Mouse (Mus musculus) myocyte (in vitro differentiated cells): Measurements from ENCODE around the gene Iqschfp. TPM values are rescaled to one million over a fixed set of nuclear protein-coding genes. Genes with fewer than 3 reads are reported as not detected.

Experiments used
- H3K27me3 ChIP-seq: one replicate; pipeline ENCODE4 v1.6.1; 2011; ENCODE audit not compliant: control insufficient read depth, insufficient read depth, insufficient read length
- H3K36me3 ChIP-seq: one replicate; pipeline ENCODE4 v1.6.1; 2011; ENCODE audit not compliant: control insufficient read depth, insufficient read depth
- H3K4me2 ChIP-seq: one replicate; pipeline ENCODE4 v1.6.1; 2011; ENCODE audit warnings: low read depth, control low read depth
- H3K4me3 ChIP-seq: one replicate; pipeline ENCODE4 v1.5.1; 2011; ENCODE audit warnings: mild to moderate bottlenecking, control low read depth, moderate library complexity
- H3K79me2 ChIP-seq: one replicate; pipeline ENCODE4 v1.6.1; 2011; ENCODE audit not compliant: control insufficient read depth, insufficient read depth
- H3ac ChIP-seq: one replicate; pipeline ENCODE4 v1.6.1; 2011; ENCODE audit not compliant: control insufficient read depth, insufficient read length
- CEBPB ChIP-seq: IDR thresholded peaks from 2 replicates; pipeline ENCODE4 v1.6.1; 2011; ENCODE audit warnings: mild to moderate bottlenecking, moderate library complexity; ENCODE audit not compliant: poor library complexity, insufficient read depth, severe bottlenecking
- E2F4 ChIP-seq: IDR thresholded peaks from one replicate; pipeline ENCODE4 v1.6.1; 2011; ENCODE audit warnings: mild to moderate bottlenecking, control low read depth, moderate library complexity; ENCODE audit not compliant: insufficient read depth
- MAX ChIP-seq: IDR thresholded peaks from one replicate; pipeline ENCODE4 v1.6.1; 2011; ENCODE audit warnings: low read depth, mild to moderate bottlenecking, control low read depth
- MYOD1 ChIP-seq, 3 experiments: IDR thresholded peaks; one replicate each; pipeline ENCODE4 v1.6.1; 2011; ENCODE audit warnings: control low read depth in 2 of 3, low read depth in 2 of 3, mild to moderate bottlenecking in 2 of 3, moderate library complexity in 1 of 3; ENCODE audit not compliant: insufficient read length in 2 of 3, control insufficient read depth in 1 of 3
- MYOG ChIP-seq, 3 experiments: IDR thresholded peaks; one replicate each; pipeline ENCODE4 v1.6.1; 2011; ENCODE audit warnings: control low read depth in 2 of 3, low read depth in 2 of 3, mild to moderate bottlenecking in 2 of 3; ENCODE audit not compliant: insufficient read length in 2 of 3, control insufficient read depth in 1 of 3, insufficient read depth in 1 of 3
- POLR2A ChIP-seq: IDR thresholded peaks from one replicate; pipeline ENCODE4 v1.6.1; 2011; ENCODE audit warnings: low read depth, mild to moderate bottlenecking, control low read depth, moderate library complexity; ENCODE audit not compliant: insufficient read length
- POLR2AphosphoS2 ChIP-seq: IDR thresholded peaks from one replicate; pipeline ENCODE4 v1.6.1; 2011; ENCODE audit warnings: low read depth, control low read depth; ENCODE audit not compliant: insufficient read length
- REST ChIP-seq: IDR thresholded peaks from one replicate; pipeline ENCODE4 v1.6.1; 2011; ENCODE audit warnings: mild to moderate bottlenecking, control low read depth, moderate library complexity; ENCODE audit not compliant: insufficient read depth, insufficient read length
- SRF ChIP-seq: IDR thresholded peaks from one replicate; pipeline ENCODE4 v1.6.1; 2011; ENCODE audit warnings: low read depth; ENCODE audit not compliant: control insufficient read depth, insufficient read length
- TCF12 ChIP-seq: IDR thresholded peaks from one replicate; pipeline ENCODE4 v1.6.1; 2011; ENCODE audit warnings: mild to moderate bottlenecking, control low read depth; ENCODE audit not compliant: poor library complexity, insufficient read depth, severe bottlenecking
- TCF3 ChIP-seq: IDR thresholded peaks from one replicate; pipeline ENCODE4 v1.6.1; 2011; ENCODE audit warnings: low read depth, control low read depth; ENCODE audit not compliant: insufficient read length
- USF1 ChIP-seq: IDR thresholded peaks from one replicate; pipeline ENCODE4 v1.6.1; 2011; ENCODE audit warnings: low read depth, mild to moderate bottlenecking, control low read depth, moderate library complexity
- polyA plus RNA-seq: library from polyadenylated mRNA; unstranded; fragments of >200 nt; fragmentation: generic; extraction: Trizol; gene quantifications from one replicate; pipeline ENCODE4 v1.2.1, GENCODE M21; 2012; ENCODE audit warnings: missing spikeins

Iqschfp gene
- polyA plus RNA-seq, 1 experiment, result not detected

DNA sequence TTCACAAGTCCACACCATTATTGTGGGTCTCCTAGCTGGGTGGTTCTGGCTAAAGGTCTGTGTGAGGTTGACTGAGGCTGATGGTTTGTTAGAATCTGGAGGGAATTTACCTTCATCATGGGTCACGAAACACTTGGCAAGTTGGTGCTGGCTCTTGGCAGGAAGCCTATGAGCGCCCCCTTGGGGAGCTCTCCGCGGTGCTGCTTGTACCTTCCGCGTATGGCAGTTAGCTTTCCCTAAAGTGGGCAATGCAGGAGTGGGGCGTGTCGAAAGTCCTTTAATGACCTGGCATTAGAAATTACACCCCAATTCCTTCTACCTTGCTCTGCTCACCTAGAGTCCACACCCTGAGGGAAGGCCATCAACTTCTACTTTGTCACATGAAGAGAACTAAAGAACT, 295.4 kb downstream of the Iqschfp start:
- TF ChIP-seq TCF3 (no peak), POLR2AphosphoS2 (no peak), SRF (no peak), E2F4 (no peak), TCF12 (no peak), CEBPB (no peak), REST (no peak)
- H3K4me3 ChIP-seq, result no peak overlapping the region
- no peak overlapping the region for H3K4me2 ChIP-seq

DNA sequence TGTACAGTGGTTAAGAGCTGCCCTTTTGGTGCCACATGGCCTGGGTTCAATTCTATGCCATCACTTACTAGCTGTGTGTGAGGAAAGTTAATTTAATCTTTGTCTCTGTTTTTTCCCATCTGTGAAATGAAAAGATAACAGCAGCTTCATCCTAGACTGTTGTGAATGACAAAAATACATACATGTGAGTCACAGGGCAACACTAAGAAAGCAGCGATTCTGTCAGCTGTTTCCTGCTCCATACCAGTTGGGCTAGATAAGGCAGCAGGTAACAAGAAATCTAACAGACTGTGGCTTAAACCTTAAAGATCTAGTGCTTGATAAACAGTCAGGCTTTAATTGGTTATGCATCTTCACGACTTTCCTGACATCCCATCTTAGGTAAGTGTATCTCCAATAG, 297.1 kb downstream of the Iqschfp start:
- Histone ChIP-seq H3K4me3 (no peak overlapping the region), H3K4me2 (no peak overlapping the region), H3ac (no peak overlapping the region), H3K79me2 (no peaks in the 10 kb centered on the region), H3K27me3 (no peaks in the 10 kb centered on the region), H3K36me3 (no peaks in the 10 kb centered on the region)
- TF ChIP-seq SRF, result no peak
- no peak for TF ChIP-seq MAX
- TF ChIP-seq TCF3, result no peak
- TF ChIP-seq POLR2AphosphoS2, result no peak
- TF ChIP-seq USF1, result no peak
- TF ChIP-seq E2F4, result no peak
- TF ChIP-seq CEBPB, result no peak
- no peak for TF ChIP-seq MYOD1 (IDR thresholded peaks at IDR 0.05; ENCODE audit: control insufficient read depth in 1 of 3, insufficient read length in 2 of 3, low read depth in 2 of 3)
- no peak for TF ChIP-seq MYOG (IDR thresholded peaks at IDR 0.05; ENCODE audit: control insufficient read depth in 1 of 3, insufficient read depth in 1 of 3, insufficient read length in 2 of 3, low read depth in 2 of 3)
- TF ChIP-seq POLR2A, result no peak
- no peak for TF ChIP-seq TCF12
- TF ChIP-seq REST, result no peak

More for the DNA sequence above, 295.4 kb downstream of the Iqschfp start:
- no peaks in the 10 kb centered on the region for H3K79me2 ChIP-seq
- no peaks in the 10 kb centered on the region for H3K36me3 ChIP-seq
- no peak overlapping the region for H3ac ChIP-seq
- no peaks in the 10 kb centered on the region for H3K27me3 ChIP-seq

DNA sequence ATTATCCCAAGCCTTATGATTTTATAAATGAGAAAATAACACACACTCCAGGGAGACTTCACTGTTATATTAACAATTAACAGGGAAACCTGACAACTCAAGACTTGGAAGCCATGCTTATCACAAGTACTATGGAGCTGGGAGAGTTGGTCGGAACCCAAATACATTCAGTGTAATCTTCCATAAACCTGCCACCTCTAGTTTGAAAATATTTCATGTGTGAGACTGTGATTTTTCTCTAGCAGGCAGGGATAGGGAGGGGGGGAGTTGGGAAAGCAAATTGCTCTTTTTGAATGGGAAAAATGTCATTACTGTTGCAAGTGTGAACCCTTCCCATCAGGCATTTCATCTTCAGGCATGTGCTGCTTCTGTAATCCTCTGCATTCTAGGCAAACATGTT, 304.9 kb downstream of the Iqschfp start:
- TF ChIP-seq TCF12, result no peak
- TF ChIP-seq E2F4, result no peak
- no peak for TF ChIP-seq SRF
- TF ChIP-seq MAX, result no peak
- TF ChIP-seq CEBPB, result no peak
- TF ChIP-seq MYOG (IDR thresholded peaks at IDR 0.05; ENCODE audit: control insufficient read depth in 1 of 3, insufficient read depth in 1 of 3, insufficient read length in 2 of 3, low read depth in 2 of 3), result no peak
- TF ChIP-seq REST, result no peak
- no peak for TF ChIP-seq POLR2A
- no peak for TF ChIP-seq USF1
- no peak for TF ChIP-seq POLR2AphosphoS2
- H3K4me3 ChIP-seq, result no peak overlapping the region
- no peaks in the 10 kb centered on the region for H3K36me3 ChIP-seq
- H3K4me2 ChIP-seq, result no peak overlapping the region
- no peaks in the 10 kb centered on the region for H3K27me3 ChIP-seq
- H3ac ChIP-seq, result no peak overlapping the region
- no peaks in the 10 kb centered on the region for H3K79me2 ChIP-seq

DNA sequence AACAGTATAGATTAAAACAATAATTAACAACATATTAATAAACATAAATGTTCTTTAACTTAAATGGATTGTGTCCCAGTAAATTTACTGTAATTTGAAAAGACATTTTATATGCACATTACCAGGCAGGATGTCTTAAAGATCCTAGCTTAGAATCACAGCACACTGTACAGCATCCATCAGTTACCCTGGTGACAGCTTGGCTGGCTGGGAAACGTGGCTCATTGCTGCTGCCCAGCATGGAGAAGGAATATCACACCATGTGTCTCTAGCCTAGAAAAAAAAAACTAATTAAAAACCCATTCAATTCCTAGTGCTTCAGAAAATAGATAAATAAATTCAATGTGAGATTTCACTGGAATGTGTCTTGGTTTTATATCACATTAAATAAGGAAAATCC, 309.2 kb downstream of the Iqschfp start:
- H3K79me2 ChIP-seq, result no peaks in the 10 kb centered on the region
- no peak overlapping the region for H3K4me2 ChIP-seq
- H3K36me3 ChIP-seq, result no peaks in the 10 kb centered on the region
- no peaks in the 10 kb centered on the region for H3K27me3 ChIP-seq
- no peak for TF ChIP-seq SRF
- TF ChIP-seq USF1, result no peak
- no peak for TF ChIP-seq E2F4
- no peak for TF ChIP-seq MYOG (IDR thresholded peaks at IDR 0.05; ENCODE audit: control insufficient read depth in 1 of 3, insufficient read depth in 1 of 3, insufficient read length in 2 of 3, low read depth in 2 of 3)
- TF ChIP-seq TCF12, result no peak
- no peak for TF ChIP-seq TCF3
- TF ChIP-seq POLR2A, result no peak
- no peak overlapping the region for H3ac ChIP-seq
- no peak overlapping the region for H3K4me3 ChIP-seq

DNA sequence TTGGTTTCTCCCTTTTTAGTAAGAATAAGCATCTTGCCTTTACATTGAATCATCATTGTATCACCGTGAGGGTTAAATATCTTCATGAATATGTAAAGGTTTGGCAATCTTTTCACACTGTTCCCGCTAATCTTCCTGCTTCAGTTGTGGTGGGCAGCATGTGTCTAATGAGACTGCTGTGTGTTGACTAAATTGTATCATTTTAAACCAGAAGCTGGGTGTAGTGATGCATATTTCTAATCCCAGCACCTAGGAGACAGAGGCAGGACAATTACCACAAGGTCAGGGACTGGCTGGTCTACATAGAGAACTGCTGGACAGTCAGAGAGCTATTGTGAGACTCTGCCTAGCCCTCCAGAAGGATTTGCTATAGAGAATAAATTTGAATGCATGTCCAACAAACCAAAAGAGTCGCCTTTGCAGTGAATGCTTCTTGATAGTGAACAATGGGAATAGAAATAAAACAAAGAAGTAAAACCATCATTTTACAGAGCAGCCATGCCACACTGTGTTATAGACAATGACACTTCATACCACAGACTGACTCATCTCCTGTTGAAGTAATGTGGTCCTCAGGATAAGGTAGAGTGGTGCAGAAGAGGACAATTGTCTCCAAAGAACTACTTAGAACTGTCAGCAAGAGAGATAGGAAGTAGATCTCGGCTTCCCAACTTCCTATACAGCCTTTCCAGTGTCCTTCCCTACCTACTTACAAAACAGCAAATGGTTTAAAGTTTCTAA, 310.3 kb downstream of the Iqschfp start:
- no peaks in the 10 kb centered on the region for H3K27me3 ChIP-seq
- H3K79me2 ChIP-seq, result no peaks in the 10 kb centered on the region
- H3ac ChIP-seq, result no peak overlapping the region
- H3K36me3 ChIP-seq, result no peaks in the 10 kb centered on the region
- no peak for TF ChIP-seq POLR2AphosphoS2
- no peak for TF ChIP-seq MYOD1 (IDR thresholded peaks at IDR 0.05; ENCODE audit: control insufficient read depth in 1 of 3, insufficient read length in 2 of 3, low read depth in 2 of 3)
- TF ChIP-seq TCF12, result no peak
- TF ChIP-seq POLR2A, result no peak
- TF ChIP-seq TCF3, result no peak
- TF ChIP-seq MYOG (IDR thresholded peaks at IDR 0.05; ENCODE audit: control insufficient read depth in 1 of 3, insufficient read depth in 1 of 3, insufficient read length in 2 of 3, low read depth in 2 of 3), result no peak
- TF ChIP-seq E2F4, result no peak
- no peak for TF ChIP-seq SRF
- TF ChIP-seq USF1, result no peak
- TF ChIP-seq CEBPB, result no peak
- TF ChIP-seq MAX, result no peak
- no peak for TF ChIP-seq REST
- H3K4me2 ChIP-seq, result no peak overlapping the region
- no peak overlapping the region for H3K4me3 ChIP-seq
